Mouse (Mus musculus): Measurements from ENCODE around the gene Lce1m. TPM values are rescaled to one million over a fixed set of nuclear protein-coding genes. Genes with fewer than 3 reads are reported as not detected.
"Not testable (repeated sequence)": the region's sequence is repeated elsewhere in the genome, so short reads cannot be mapped to it uniquely, and the experiment has no call there.

Gene Lce1m
- total RNA-seq (2017), result not detected in 3 replicates

GRCm38 (mm10) chr3:93018960-93019359, at the start of gene Lce1m:
Gene Lce1m (minus strand): TSS chr3:93019060.
- ATAC-seq (replicated peaks; ENCODE audit: insufficient number of reproducible peaks, low FRiP score, low TSS enrichment, poor library complexity, severe bottlenecking), result no peak

- not testable (repeated sequence) for ATAC-seq (replicated peaks; ENCODE audit: insufficient number of reproducible peaks, low FRiP score, low TSS enrichment, poor library complexity, severe bottlenecking)
Observed at GRCm38 (mm10) chr3:93068523-93068922, 49.7 kb upstream of the Lce1m start, which contains the start of gene Gm4858. Gene Gm4858 (plus strand): TSS chr3:93068823.

- no peak for ATAC-seq (replicated peaks; ENCODE audit: insufficient number of reproducible peaks, low FRiP score, low TSS enrichment, poor library complexity, severe bottlenecking)
Observed at GRCm38 (mm10) chr3:93052826-93053474, 34.1 kb upstream of the Lce1m start.

GRCm38 (mm10) chr3:93050182-93050581, 31.3 kb upstream of the Lce1m start:
- ATAC-seq (replicated peaks; ENCODE audit: insufficient number of reproducible peaks, low FRiP score, low TSS enrichment, poor library complexity, severe bottlenecking), result no peak

- ATAC-seq (replicated peaks; ENCODE audit: insufficient number of reproducible peaks, low FRiP score, low TSS enrichment, poor library complexity, severe bottlenecking), result no peak
Observed at GRCm38 (mm10) chr3:93031450-93031849, 12.6 kb upstream of the Lce1m start.

- no peak for ATAC-seq (replicated peaks; ENCODE audit: insufficient number of reproducible peaks, low FRiP score, low TSS enrichment, poor library complexity, severe bottlenecking)
Observed at GRCm38 (mm10) chr3:93025486-93025885, 6.6 kb upstream of the Lce1m start.

DNA sequence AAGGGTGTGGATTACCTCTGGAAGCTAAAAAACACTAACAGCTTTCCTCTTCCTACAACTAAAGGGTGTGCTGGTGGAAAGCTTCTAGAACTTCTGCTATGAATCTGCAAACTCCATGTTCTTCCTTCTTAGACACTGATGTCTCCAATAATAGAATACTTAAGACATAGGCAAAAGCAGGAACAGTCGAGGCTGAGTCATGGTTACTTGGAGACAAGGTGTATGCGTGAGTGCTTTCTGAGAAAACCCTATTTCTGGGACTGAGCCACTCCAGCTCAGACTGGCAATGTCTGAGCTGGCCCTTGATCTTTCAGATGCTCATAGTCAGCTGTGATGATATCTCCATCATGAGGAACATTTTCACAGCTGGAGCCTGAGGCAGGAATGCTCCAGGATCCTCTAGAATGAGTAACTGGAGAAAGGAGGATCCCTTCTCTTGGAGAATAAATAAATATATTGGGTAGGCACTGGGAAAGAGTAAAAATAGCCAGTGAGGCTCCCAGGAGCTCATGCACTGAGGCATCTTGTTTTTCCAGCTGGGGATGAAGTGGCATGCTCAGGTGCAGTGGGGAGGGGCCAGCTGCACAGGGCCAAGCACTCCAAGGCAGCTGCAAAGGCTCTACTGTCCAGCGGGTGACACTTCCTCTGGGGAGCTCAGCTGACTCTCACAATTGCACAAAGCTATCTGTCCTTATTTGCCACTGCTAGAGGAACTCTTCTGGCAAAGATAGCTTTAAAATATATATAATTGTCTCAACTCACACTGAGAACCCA, 4.7 kb upstream of the Lce1m start:
- no peak for ATAC-seq (replicated peaks; ENCODE audit: insufficient number of reproducible peaks, low FRiP score, low TSS enrichment, poor library complexity, severe bottlenecking)

DNA sequence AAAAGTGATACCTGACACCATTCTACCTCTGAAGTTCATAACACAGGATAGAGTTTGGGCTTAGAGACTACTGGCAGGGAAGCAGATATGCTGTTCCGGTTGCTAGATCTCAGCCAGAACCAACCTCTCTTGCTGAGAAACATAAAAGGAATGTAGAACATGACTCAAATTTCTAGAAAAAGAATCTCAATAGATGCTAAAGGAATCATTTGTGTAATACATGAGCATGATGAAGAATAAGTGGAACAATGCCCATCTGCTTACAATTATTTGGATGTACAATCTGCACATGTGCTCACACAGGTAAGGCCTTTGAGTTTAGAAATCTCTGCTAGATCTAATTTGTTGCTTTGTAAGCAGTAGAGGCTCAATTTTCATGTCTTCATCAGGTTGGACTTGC, 2.3 kb upstream of the Lce1m start:
- ATAC-seq (replicated peaks; ENCODE audit: insufficient number of reproducible peaks, low FRiP score, low TSS enrichment, poor library complexity, severe bottlenecking), result no peak

DNA sequence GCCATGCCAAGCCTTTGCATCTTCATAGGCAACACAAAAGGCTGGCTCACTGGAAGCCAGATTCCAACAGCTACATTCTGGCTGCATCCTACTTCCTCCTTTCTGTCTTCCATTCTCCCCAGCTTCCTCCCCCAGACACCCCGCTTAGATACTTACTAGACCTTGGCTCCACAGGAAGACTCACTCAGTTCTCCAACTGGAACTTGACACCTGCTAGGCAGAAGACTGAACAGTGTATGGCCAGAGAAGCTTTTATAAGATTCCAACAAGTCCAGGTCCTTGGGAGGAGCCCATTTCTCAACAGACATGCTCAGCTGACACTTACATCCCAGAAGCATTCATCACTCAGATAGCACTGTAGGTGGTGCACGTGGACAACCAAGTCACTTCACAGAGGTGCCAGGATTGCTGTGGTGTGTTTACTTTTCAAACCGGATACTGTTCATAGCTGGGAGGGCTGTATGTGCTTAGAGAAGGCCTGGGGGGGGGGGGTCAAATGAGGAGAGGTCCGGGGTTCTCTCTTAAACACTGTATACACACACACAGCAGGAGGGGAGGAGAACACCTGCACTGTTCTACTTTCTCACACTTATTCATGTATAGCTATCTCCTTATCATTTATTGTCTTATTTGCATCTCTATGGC, 3.3 kb downstream of the Lce1m start, which contains the start of gene Crct1:
TSS of gene Crct1 (minus strand) at position 228 of the 645 bp plus-strand sequence.
- no peak for ATAC-seq (replicated peaks; ENCODE audit: insufficient number of reproducible peaks, low FRiP score, low TSS enrichment, poor library complexity, severe bottlenecking)

- no peak for ATAC-seq (replicated peaks; ENCODE audit: insufficient number of reproducible peaks, low FRiP score, low TSS enrichment, poor library complexity, severe bottlenecking)
Observed at GRCm38 (mm10) chr3:93014871-93015270, 4.0 kb downstream of the Lce1m start.

GRCm38 (mm10) chr3:93014378-93014801, 4.5 kb downstream of the Lce1m start:
- no peak for ATAC-seq (replicated peaks; ENCODE audit: insufficient number of reproducible peaks, low FRiP score, low TSS enrichment, poor library complexity, severe bottlenecking)

- no peak for ATAC-seq (replicated peaks; ENCODE audit: insufficient number of reproducible peaks, low FRiP score, low TSS enrichment, poor library complexity, severe bottlenecking)
Observed at GRCm38 (mm10) chr3:93002843-93003242, 16.0 kb downstream of the Lce1m start.

DNA sequence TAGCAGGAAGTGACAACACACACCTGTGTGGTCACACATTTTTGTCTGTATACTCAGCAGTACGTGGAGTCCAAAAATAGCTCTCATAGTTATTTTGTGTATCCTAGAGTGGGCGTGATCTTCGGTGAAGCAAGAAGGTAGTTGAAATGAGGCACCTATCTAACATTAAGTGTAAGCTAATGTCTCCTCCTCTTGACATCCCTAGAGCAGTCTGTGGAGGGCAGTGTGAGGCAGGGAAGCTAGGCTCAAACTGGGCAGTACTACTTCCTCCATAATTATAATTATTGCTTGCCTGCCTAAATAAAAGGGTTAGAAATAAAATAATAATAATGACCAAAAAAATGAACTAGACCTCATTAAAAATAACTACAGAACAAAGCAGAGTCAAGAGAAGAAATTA, 18.2 kb downstream of the Lce1m start:
- no peak for ATAC-seq (replicated peaks; ENCODE audit: insufficient number of reproducible peaks, low FRiP score, low TSS enrichment, poor library complexity, severe bottlenecking)

- ATAC-seq (replicated peaks; ENCODE audit: insufficient number of reproducible peaks, low FRiP score, low TSS enrichment, poor library complexity, severe bottlenecking), result no peak
Observed at GRCm38 (mm10) chr3:92998691-92999090, 20.2 kb downstream of the Lce1m start.

DNA sequence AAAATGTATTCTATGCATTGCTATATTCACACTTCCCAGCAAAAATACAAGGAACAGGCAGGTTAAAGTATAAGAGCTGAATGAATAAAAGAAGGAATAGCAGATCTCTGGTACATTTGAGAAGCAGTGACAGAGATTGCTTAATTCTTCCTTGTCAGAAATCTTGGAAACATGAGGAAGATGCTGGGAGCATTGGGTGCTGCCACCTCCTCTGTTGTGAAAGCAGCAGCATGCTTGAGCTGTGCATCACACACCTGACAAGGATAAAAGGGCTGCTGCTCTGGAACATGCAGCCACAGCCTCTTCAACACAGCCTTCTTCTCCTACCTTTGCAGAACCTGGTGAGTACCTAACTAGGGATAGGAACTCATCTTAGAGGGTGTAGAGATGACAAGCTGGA, 26.9 kb downstream of the Lce1m start, which contains the start of gene Lce3f:
TSS of gene Lce3f (plus strand) at position 301 of the 400 bp plus-strand sequence.
- no peak for ATAC-seq (replicated peaks; ENCODE audit: insufficient number of reproducible peaks, low FRiP score, low TSS enrichment, poor library complexity, severe bottlenecking)

DNA sequence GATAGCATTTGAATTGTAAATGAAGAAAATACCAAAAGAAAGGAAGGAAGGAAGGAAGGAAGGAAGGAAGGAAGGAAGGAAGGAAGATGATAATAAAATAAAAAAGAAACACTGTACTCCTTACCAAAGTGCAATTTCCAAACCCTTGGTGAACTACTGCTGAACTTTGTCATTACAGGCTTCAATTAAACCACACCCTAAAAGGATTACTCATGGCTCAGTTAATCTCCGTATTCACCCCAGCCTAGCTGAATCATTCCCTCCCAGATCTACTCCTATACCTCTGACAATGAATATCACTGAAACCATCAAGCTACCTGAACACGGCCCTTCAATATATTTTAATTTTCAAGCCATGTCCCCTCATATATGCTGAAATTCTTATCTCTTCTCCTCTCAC, 40.4 kb downstream of the Lce1m start:
- no peak for ATAC-seq (replicated peaks; ENCODE audit: insufficient number of reproducible peaks, low FRiP score, low TSS enrichment, poor library complexity, severe bottlenecking)

Measured in monocyte, adult 5-6 weeks (primary cell).